Mouse (Mus musculus) lung, postnatal 0 days (tissue): Measurements from ENCODE around the gene Snai1.

Experiments
- CTCF ChIP-seq: IDR thresholded peaks from 2 replicates; pipeline ENCODE4 v1.5.1; 2016; ENCODE audit warnings: antibody characterized with exemption, mild to moderate bottlenecking
- EP300 ChIP-seq: IDR thresholded peaks from 2 replicates; pipeline ENCODE4 v1.6.1; 2016; ENCODE audit warnings: antibody characterized with exemption, mild to moderate bottlenecking, control low read depth

- TF ChIP-seq CTCF, result no peak
- no peak for TF ChIP-seq EP300
These were observed 27.5 kb upstream of the Snai1 start for GRCm38 (mm10) chr2:167510485-167510884.
